Mouse (Mus musculus): Measurements from ENCODE around the gene Katna1. TPM values are rescaled to one million over a fixed set of nuclear protein-coding genes. Genes with fewer than 3 reads are reported as not detected.
A peak's percentile ranks its signal among the peaks of the same experiment; 100 is the strongest.

The Katna1 gene
- polyA plus RNA-seq (2016; fragmentation: Nextera tagmentation; extraction: Ambion mirVana), result 55.0 and 63.2 TPM in 2 replicates

DNA sequence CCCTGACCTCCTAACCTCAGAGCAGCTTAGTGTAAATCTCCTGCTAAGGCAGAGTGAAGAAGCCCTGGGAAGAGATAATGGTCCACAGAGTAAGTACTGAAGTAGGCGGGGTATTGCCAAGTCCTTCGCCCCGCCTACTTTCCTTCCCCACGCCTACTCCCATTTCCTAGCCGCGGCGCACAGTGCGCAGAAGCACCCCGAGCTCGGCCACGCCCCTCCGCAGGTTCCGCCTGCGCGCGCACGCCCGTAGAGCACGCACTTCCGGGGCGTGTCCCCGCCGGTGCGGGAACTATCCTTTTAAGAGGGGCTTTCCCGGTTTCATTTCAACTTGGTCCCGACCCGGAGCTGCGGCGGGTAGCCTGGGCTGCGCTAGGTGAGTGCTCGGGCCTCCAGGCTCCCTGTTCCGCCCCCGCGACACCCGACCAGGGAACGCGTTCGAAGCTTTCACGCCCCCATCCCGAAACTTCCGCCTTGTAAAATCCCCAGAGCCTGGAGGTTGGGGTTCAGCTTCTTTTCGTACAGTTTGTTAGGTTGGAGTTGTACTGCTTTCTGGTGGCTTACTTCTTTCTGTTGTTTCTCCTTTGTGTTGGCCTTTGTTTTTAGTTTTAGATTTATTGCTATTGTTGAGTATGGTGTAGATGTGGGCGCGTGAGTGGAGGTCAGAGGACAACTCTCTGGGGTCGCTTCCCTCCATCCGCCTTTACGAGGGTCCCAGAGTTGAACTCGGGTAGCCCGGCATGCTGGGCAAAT lies at the start of gene Katna1:
Gene Katna1 (plus strand): TSS at position 250 of the 750 bp plus-strand sequence.
- H3K9me3 ChIP-seq, result no peaks in the 10 kb centered on the region
- under 1% methylated on average over 49 of the region's 49 CpGs for WGBS
- peak within 1 kb of the TSS; percentile 88 for H3K4me3 ChIP-seq
- no peaks in the 10 kb centered on the region for H3K27me3 ChIP-seq (ENCODE audit: insufficient read depth, poor library complexity, severe bottlenecking)
- peak; percentile 94 for DNase-seq (ENCODE audit: low spot score)
- H3K27ac ChIP-seq, result peak within 1 kb of the TSS; percentile 91
- no peaks in the 10 kb centered on the region for H3K36me3 ChIP-seq
- peaks cover 15% of the 10 kb centered on the region for H3K4me1 ChIP-seq (replicated peaks)

DNA sequence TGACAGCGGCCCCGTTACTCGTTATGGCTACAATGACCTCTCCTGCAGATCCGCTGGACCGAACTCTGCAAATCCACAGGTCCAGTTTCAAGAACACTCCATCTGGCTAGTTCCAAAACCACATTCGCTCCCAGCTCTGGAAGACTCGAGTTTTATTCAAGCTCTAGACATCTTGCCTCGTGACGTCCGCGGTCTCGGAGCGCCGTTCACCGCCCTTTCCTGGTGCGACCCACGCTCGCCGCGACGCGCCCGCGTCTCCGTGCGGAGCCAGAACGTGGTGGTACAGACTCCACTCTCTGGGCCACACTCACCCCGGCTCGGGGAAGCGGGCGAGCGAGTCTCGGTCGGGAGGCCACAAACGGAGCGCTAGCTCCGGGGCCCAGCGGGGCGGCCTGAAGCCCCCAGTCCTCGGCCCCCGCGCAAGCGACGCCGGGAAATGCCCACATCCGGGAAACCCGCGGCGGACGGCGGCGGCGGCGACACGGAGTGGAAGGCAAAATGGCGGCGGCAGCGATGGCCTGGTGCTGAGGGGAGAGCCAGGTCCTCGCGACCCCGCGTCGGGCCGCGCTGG lies 45.0 kb upstream of the Katna1 start, which contains the start of the genes Pcmt1 and Lats1:
Gene Pcmt1 (minus strand): TSS at position 406 of the 571 bp plus-strand sequence.
Gene Lats1 (plus strand): TSS at position 484 of the 571 bp plus-strand sequence.
- peak within 1 kb of the TSS; percentile 99 for H3K27ac ChIP-seq
- peak within 1 kb of the TSS; percentile 97 for H3K4me3 ChIP-seq
- peak; percentile 91 for DNase-seq (ENCODE audit: low spot score)
- no peaks in the 10 kb centered on the region for H3K9me3 ChIP-seq
- peaks cover 31% of the 10 kb centered on the region for H3K4me1 ChIP-seq (replicated peaks)
- H3K27me3 ChIP-seq (ENCODE audit: insufficient read depth, poor library complexity, severe bottlenecking), result no peaks in the 10 kb centered on the region
- under 1% methylated on average over 63 of the region's 65 CpGs for WGBS
- peaks cover 44% of the 10 kb centered on the region for H3K36me3 ChIP-seq

DNA sequence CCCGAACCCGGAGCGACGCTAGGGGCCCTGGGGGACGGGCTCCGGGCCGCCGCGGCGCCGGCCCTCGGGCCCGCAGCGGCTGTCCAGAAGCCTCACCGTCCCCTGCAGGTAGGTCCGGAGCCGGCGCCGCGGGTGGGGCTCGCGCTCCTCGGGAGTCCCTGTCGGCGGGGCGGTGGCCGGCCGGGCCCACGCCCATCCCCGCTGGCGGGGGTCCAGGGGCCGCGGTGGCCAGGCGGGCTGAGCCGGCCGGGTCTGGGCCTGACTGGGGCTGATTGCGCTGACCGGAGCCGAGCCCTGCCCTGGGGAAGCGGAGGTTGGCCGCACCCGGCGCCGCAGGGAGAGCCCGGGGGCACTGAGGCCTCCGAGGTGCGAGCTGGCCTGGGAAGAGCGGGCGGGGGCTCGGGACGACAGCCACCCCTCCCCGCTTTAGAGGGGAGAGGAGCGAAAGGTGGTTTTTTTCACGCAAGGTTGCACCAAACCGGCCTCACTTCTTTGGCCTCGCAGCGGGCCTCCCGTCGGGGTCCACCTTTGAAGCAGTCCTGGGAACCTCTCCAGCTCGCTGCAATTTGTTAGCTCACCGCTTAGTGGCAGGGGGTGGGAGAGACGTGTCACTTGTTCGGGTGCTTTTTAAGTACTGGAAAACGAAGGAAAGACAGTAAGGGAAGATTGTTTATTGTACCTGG lies 44.3 kb upstream of the Katna1 start:
- Histone ChIP-seq H3K36me3 (peaks cover 42% of the 10 kb centered on the region), H3K4me1 (replicated peaks) (peaks cover 31% of the 10 kb centered on the region), H3K27ac (peak overlapping the region; percentile 99), H3K9me3 (no peaks in the 10 kb centered on the region), H3K4me3 (peak overlapping the region; percentile 97), H3K27me3 (ENCODE audit: insufficient read depth, poor library complexity, severe bottlenecking) (no peaks in the 10 kb centered on the region)
- peak; percentile 79 for DNase-seq (ENCODE audit: low spot score)
- under 1% methylated on average over 64 of the region's 64 CpGs for WGBS

DNA sequence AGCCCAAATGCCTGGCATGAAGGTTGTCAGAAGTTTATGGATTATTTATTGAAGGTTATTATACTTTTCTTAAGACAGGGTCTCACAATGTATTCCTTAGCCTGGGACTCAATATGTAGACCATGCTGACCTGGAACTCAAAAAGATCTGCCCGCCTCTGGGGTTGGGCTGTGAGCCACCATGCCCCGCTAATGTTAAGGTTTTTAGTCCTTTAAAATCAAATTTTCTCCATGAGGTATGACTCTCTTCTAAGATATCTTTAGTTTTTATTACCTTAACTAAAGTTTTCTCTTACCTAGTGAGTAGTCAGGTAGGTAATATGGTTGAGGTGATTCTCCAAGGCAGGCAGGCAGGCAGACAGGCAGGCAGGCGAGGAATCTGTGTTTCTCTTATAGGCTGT lies 43.6 kb upstream of the Katna1 start:
- Histone ChIP-seq H3K36me3 (peaks cover 42% of the 10 kb centered on the region), H3K4me1 (replicated peaks) (peaks cover 31% of the 10 kb centered on the region), H3K27me3 (ENCODE audit: insufficient read depth, poor library complexity, severe bottlenecking) (no peaks in the 10 kb centered on the region), H3K9me3 (no peaks in the 10 kb centered on the region), H3K4me3 (peak overlapping the region; percentile 97), H3K27ac (peak overlapping the region; percentile 99)
- no peak for DNase-seq (ENCODE audit: low spot score)
- WGBS, result 73% methylated on average over 3 of the region's 3 CpGs

DNA sequence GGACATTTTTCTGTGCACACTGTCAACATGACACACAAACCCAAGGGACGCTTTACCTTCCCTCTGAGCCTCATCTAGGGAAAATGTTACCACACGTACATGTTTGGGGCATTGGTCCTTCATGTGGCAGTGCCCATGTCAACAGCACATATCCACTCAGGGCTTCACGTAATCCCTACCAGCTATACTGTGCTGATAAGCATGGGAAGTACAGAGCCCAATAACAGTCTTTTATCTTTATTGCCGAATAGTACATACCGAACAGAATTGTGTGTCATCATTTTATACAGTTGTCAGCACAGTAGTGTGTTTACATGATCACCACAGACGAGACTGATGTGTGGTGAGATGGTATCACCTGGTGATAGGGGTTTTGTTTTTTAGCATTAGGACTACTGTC lies 38.9 kb upstream of the Katna1 start:
- Histone ChIP-seq H3K9me3 (no peaks in the 10 kb centered on the region), H3K4me3 (no peak overlapping the region), H3K27ac (no peak overlapping the region), H3K27me3 (ENCODE audit: insufficient read depth, poor library complexity, severe bottlenecking) (no peaks in the 10 kb centered on the region), H3K36me3 (peaks cover 38% of the 10 kb centered on the region), H3K4me1 (replicated peaks) (peaks cover 15% of the 10 kb centered on the region)
- DNase-seq (ENCODE audit: low spot score), result no peak
- 93% methylated on average over 6 of the region's 6 CpGs for WGBS

DNA sequence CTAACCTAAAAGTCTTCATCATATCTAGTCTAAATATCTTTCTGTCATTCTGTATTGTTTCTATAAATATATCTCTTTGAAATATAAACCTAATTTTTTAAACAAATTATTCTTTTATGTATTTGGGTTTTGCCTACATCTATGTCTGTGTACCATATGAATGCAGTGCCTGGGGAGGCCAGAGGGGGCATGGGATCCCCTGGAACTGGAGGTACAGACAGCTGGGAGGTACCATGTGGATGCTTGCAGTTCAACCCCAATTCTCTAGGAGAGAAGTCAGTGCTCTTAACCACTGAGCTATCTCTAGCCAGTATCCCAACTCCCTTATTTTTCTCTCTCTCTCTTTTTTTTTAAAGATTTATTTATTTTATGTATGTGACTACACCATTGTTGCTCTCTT lies 30.5 kb upstream of the Katna1 start:
- Histone ChIP-seq H3K36me3 (peaks cover 92% of the 10 kb centered on the region), H3K4me3 (no peak overlapping the region), H3K27ac (no peak overlapping the region), H3K4me1 (replicated peaks) (no peaks in the 10 kb centered on the region), H3K27me3 (ENCODE audit: insufficient read depth, poor library complexity, severe bottlenecking) (no peaks in the 10 kb centered on the region), H3K9me3 (no peaks in the 10 kb centered on the region)
- DNase-seq (ENCODE audit: low spot score), result no peak

DNA sequence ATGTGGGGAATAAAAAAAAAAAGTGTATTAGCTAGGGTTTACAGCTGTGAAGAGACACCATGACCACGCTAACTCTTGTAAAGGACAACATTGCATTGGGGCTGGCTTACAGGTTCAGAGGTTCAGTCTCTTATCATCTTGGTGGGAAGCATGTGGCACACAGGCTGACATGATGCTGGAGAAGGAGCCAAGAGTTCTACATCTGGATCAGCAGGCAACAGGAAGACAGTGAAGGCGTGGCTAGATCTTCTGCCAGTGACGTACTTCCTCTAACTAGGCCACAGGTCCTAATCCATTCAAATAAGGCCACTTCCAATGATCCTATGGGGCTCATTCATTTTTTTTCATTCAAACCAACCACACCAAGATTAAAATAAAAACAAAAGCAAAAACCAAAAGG lies 25.7 kb upstream of the Katna1 start:
- 89% methylated on average over 3 of the region's 3 CpGs for WGBS
- DNase-seq (ENCODE audit: low spot score), result no peak
- peaks cover 98% of the 10 kb centered on the region for H3K36me3 ChIP-seq

DNA sequence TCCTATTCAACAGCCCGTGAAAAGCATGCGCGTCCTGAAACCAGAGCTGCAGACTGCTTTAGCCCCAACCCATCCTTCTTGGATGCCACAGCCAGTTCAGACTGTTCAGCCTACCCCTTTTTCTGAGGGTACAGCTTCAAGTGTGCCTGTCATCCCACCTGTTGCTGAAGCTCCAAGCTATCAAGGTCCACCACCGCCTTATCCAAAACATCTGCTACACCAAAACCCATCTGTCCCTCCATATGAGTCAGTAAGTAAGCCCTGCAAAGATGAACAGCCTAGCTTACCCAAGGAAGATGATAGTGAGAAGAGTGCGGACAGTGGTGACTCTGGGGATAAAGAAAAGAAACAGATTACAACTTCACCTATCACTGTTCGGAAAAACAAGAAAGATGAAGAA lies 23.2 kb upstream of the Katna1 start:
- H3K27me3 ChIP-seq (ENCODE audit: insufficient read depth, poor library complexity, severe bottlenecking), result no peaks in the 10 kb centered on the region
- H3K36me3 ChIP-seq, result peaks cover 97% of the 10 kb centered on the region
- no peak overlapping the region for H3K4me3 ChIP-seq
- 94% methylated on average over 6 of the region's 6 CpGs for WGBS
- no peaks in the 10 kb centered on the region for H3K9me3 ChIP-seq
- no peaks in the 10 kb centered on the region for H3K4me1 ChIP-seq (replicated peaks)
- DNase-seq (ENCODE audit: low spot score), result no peak
- no peak overlapping the region for H3K27ac ChIP-seq

More for the DNA sequence above, 25.7 kb upstream of the Katna1 start:
- Histone ChIP-seq H3K27me3 (ENCODE audit: insufficient read depth, poor library complexity, severe bottlenecking) (no peaks in the 10 kb centered on the region), H3K9me3 (no peaks in the 10 kb centered on the region), H3K4me3 (no peak overlapping the region), H3K4me1 (replicated peaks) (no peaks in the 10 kb centered on the region), H3K27ac (no peak overlapping the region)

DNA sequence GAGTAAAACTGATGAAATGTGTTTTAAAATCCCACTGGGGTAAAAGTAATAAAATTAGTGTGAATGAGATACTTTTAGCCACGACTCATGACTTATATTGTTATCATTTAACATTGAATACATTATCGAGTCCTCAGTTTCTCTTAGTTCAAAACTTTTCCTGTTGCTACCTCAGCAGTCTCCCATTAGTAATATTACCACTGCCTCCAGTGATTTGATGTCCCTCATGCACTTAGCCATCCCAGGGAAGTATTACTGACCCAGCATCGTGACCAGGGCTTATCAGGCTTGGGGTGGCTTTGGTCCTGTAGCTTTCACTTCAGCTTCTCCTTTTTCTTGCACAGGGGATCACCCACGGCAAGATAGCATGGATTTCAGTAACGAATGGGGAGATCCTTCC lies 15.7 kb upstream of the Katna1 start:
- no peak for DNase-seq (ENCODE audit: low spot score)
- no peak overlapping the region for H3K4me3 ChIP-seq
- H3K27ac ChIP-seq, result no peak overlapping the region
- 94% methylated on average over 5 of the region's 5 CpGs for WGBS
- no peaks in the 10 kb centered on the region for H3K4me1 ChIP-seq (replicated peaks)
- H3K27me3 ChIP-seq (ENCODE audit: insufficient read depth, poor library complexity, severe bottlenecking), result no peaks in the 10 kb centered on the region
- peaks cover 97% of the 10 kb centered on the region for H3K36me3 ChIP-seq
- no peaks in the 10 kb centered on the region for H3K9me3 ChIP-seq

DNA sequence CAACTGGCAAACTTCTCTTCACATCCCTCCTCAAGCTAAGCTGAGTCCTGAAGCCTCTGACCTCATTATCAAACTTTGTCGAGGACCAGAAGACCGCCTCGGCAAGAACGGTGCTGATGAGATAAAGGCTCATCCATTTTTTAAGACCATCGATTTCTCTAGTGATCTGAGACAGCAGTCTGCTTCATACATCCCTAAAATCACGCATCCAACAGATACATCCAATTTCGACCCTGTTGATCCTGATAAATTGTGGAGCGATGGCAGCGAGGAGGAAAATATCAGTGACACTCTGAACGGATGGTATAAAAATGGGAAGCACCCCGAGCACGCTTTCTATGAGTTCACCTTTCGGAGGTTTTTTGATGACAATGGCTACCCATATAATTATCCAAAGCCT lies 13.3 kb upstream of the Katna1 start:
- H3K36me3 ChIP-seq, result peaks cover 85% of the 10 kb centered on the region
- whole genome bisulfite sequencing, result 96% methylated on average over 13 of the region's 13 CpGs
- H3K27ac ChIP-seq, result no peak overlapping the region

DNA sequence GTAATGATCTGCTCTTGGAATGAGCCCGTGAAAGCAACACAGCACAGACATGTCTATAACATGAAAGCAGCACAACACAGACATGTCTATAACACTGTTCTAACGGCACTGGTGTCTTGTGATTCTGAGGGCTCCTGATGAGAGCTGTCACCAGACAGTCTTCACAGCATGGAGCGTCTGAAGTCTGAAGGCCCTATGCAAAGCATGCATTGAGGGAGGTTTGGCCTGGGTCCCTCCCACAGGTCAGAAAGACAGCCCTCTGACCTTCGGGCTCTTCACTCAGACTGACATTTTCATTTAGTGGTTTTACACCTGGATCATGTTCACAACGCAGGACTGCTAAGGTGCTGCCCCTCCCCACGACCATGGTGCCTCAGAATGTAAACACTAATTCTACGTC lies 10.7 kb upstream of the Katna1 start:
- peaks cover 62% of the 10 kb centered on the region for H3K36me3 ChIP-seq

More for the DNA sequence above, 13.3 kb upstream of the Katna1 start:
- Histone ChIP-seq H3K9me3 (no peaks in the 10 kb centered on the region), H3K27me3 (ENCODE audit: insufficient read depth, poor library complexity, severe bottlenecking) (no peaks in the 10 kb centered on the region), H3K4me3 (no peak overlapping the region), H3K4me1 (replicated peaks) (no peaks in the 10 kb centered on the region)
- no peak for DNase-seq (ENCODE audit: low spot score)

DNA sequence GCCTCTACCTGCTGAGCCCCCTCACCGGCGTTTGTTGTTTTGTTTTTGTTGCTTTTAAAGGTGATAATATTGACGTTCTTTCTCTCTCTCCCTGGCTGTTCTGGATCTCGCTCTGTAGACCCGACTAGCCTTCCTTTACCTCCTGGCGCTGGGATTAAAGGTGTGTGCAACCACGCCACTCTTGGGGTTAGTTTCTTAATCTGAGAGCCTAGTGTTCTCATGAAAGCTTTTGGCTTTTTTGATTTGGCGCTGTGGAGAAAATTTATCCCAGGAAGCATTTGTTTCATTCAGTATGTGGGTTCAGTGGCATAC lies 657 bp downstream of the Katna1 start:
- Histone ChIP-seq H3K27me3 (ENCODE audit: insufficient read depth, poor library complexity, severe bottlenecking) (no peaks in the 10 kb centered on the region), H3K9me3 (no peaks in the 10 kb centered on the region), H3K4me3 (peak overlapping the region; percentile 88), H3K27ac (peak overlapping the region; percentile 91), H3K4me1 (replicated peaks) (peaks cover 16% of the 10 kb centered on the region), H3K36me3 (no peaks in the 10 kb centered on the region)
- under 1% methylated on average over 8 of the region's 8 CpGs for WGBS
- DNase-seq (ENCODE audit: low spot score), result no peak

More for the DNA sequence above, 10.7 kb upstream of the Katna1 start:
- no peak overlapping the region for H3K27ac ChIP-seq
- no peaks in the 10 kb centered on the region for H3K27me3 ChIP-seq (ENCODE audit: insufficient read depth, poor library complexity, severe bottlenecking)
- H3K9me3 ChIP-seq, result no peaks in the 10 kb centered on the region
- no peak for DNase-seq (ENCODE audit: low spot score)
- H3K4me1 ChIP-seq (replicated peaks), result no peaks in the 10 kb centered on the region
- WGBS, result 75% methylated on average over 7 of the region's 7 CpGs
- H3K4me3 ChIP-seq, result no peak overlapping the region

DNA sequence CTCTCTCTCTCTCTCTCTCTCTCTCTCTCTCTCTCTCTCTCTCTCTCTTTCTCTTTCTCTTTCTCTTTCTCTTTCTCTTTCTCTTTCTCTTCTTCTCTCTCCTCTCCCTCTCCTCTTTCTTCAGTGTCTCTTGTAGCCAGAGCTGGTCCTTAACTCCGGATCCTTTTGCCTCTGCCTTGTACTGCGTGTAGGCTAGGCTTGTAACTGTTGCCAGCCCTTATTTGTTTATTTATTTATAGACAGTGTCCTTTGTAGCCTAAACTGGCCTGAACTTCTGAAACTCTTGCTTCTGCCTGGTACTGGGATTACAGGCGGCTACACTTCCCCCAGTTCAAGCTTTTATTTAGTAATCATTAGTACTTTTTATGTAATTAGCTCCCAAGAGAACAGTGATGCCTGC lies 1.2 kb downstream of the Katna1 start:
- peaks cover 18% of the 10 kb centered on the region for H3K4me1 ChIP-seq (replicated peaks)
- DNase-seq (ENCODE audit: low spot score), result no peak

More for the DNA sequence above, 1.2 kb downstream of the Katna1 start:
- Histone ChIP-seq H3K27me3 (ENCODE audit: insufficient read depth, poor library complexity, severe bottlenecking) (no peaks in the 10 kb centered on the region), H3K9me3 (no peaks in the 10 kb centered on the region), H3K27ac (no peak overlapping the region), H3K36me3 (no peaks in the 10 kb centered on the region), H3K4me3 (peak overlapping the region; percentile 88)
- WGBS, result 30% methylated on average over 3 of the region's 3 CpGs
